Mouse (Mus musculus) bone marrow, adult 2 months (tissue): ENCODE measurements at regions not wholly inside any gene's neighbourhood (a gene's known extent, or its start where the extent isn't known, plus 50 kb on each side); places are given as distances from the start of the nearest gene placed in this dataset.

ENCODE experiments used
- H3K27ac ChIP-seq: fragments of 200-500 bp; 2 replicates; pipeline ENCODE4 v1.5.1; 2012; ENCODE audit warnings: low read depth, mild to moderate bottlenecking, control low read depth, inconsistent platforms, low read length; ENCODE audit not compliant: control insufficient read depth, poor library complexity, insufficient read depth
- H3K4me1 ChIP-seq: fragments of 200-500 bp; 2 replicates; pipeline ENCODE4 v1.6.1; 2011; ENCODE audit warnings: low read length; ENCODE audit not compliant: control insufficient read depth, insufficient read depth
- H3K4me3 ChIP-seq: fragments of 200-500 bp; replicated peaks from 2 replicates; pipeline ENCODE3; 2011; ENCODE audit warnings: mild to moderate bottlenecking, low read depth, low read length, control low read depth; ENCODE audit not compliant: control insufficient read depth
- CTCF ChIP-seq: fragments of 200-500 bp; IDR thresholded peaks from 2 replicates; pipeline ENCODE4 v1.5.1; 2011; ENCODE audit warnings: low read length, control low read depth; ENCODE audit not compliant: control insufficient read depth, insufficient read depth
- POLR2A ChIP-seq: fragments of 200-500 bp; IDR thresholded peaks from 2 replicates; pipeline ENCODE4 v1.6.1; 2011; ENCODE audit warnings: low read depth, mild to moderate bottlenecking, control low read depth, low read length, borderline replicate concordance; ENCODE audit not compliant: control insufficient read depth
- WGBS: fragments of 180-500 bp; shearing (Covaris S2); methylation state at CpG from one replicate; pipeline ENCODE4 v1.1.7; 2018; 5-methylcytosine and 5-hydroxymethylcytosine counted together

DNA sequence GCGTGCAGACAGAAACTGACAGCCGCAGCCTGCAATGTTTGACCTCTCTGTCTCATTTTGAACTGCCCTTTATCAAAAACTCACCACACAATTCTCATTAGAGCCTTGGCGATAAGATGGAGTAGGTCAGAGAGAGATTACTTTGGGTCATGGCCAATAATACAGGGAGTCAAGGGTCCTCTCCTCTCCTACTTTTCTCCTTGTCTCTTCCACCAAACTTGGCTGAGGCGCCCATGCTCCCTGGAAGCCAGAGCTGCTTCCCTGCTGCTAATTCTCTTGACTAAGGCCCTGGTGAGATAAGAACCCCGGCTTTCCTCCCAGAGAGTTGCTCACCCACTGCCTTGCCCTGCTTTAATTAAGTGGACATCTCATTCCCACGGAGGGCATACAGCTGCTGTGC lies 355.3 kb upstream of the Smim15 start:
- no peak overlapping the region for H3K27ac ChIP-seq
- no peak for TF ChIP-seq POLR2A
- WGBS: 80% methylated on average over 6 of the region's 6 CpGs
- no peaks in the 10 kb centered on the region for H3K4me1 ChIP-seq
- H3K4me3 ChIP-seq: no peak overlapping the region

GRCm38 (mm10) chr13:107685231-107685630 lies 359.0 kb upstream of the Smim15 start:
- Histone ChIP-seq H3K27ac (no peak overlapping the region), H3K4me3 (no peak overlapping the region), H3K4me1 (no peaks in the 10 kb centered on the region)
- 53% methylated on average over 3 of the region's 3 CpGs for WGBS
- TF ChIP-seq POLR2A (no peak), CTCF (no peak)

- 88% methylated on average over 3 of the region's 3 CpGs for WGBS
- TF ChIP-seq POLR2A (no peak), CTCF (no peak)
- no peak overlapping the region for H3K27ac ChIP-seq
- no peaks in the 10 kb centered on the region for H3K4me1 ChIP-seq
- H3K4me3 ChIP-seq: no peak overlapping the region
These were observed 360.3 kb upstream of the Smim15 start for GRCm38 (mm10) chr13:107683909-107684308.

DNA sequence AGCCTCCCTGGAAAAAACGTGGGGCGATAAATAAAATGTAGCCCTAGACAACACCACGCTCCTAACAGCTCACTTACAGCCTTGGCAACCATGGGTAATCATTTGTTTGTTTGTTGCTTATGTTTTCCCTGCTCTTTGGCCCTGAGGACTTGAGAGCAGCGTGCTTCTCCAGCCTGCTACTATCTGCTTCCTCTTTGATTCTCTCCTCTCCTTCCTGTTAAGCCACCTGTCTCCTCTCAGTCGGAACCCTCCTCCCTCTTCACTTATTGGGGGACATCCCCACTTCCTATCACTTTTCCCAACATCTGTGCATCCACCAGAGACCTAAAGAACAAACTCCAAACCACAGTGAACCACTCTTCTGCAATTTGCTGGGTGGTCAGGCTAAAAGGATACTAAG lies 362.5 kb upstream of the Smim15 start:
- Histone ChIP-seq H3K4me3 (no peak overlapping the region), H3K27ac (no peak overlapping the region), H3K4me1 (no peaks in the 10 kb centered on the region)
- WGBS: 51% methylated on average over 5 of the region's 5 CpGs
- TF ChIP-seq CTCF: no peak
- no peak for TF ChIP-seq POLR2A

GRCm38 (mm10) chr13:107678860-107679259 lies 365.4 kb upstream of the Smim15 start:
- H3K4me3 ChIP-seq: no peak overlapping the region
- TF ChIP-seq CTCF: no peak
- TF ChIP-seq POLR2A: no peak
- H3K4me1 ChIP-seq: no peaks in the 10 kb centered on the region
- no peak overlapping the region for H3K27ac ChIP-seq

- no peaks in the 10 kb centered on the region for H3K4me1 ChIP-seq
- no peak overlapping the region for H3K4me3 ChIP-seq
- H3K27ac ChIP-seq: no peak overlapping the region
- no peak for TF ChIP-seq POLR2A
- no peak for TF ChIP-seq CTCF
- 62% methylated on average over 8 of the region's 8 CpGs for WGBS
These were observed 367.2 kb upstream of the Smim15 start for GRCm38 (mm10) chr13:107677091-107677470.

- Histone ChIP-seq H3K4me3 (no peak overlapping the region), H3K4me1 (no peaks in the 10 kb centered on the region), H3K27ac (no peak overlapping the region)
- TF ChIP-seq CTCF: no peak
- 33% methylated on average over 9 of the region's 9 CpGs for WGBS
These were observed 367.7 kb upstream of the Smim15 start for GRCm38 (mm10) chr13:107676310-107677090.

GRCm38 (mm10) chr13:107672166-107672565 lies 372.1 kb upstream of the Smim15 start:
- no peak overlapping the region for H3K27ac ChIP-seq
- WGBS: 68% methylated on average over 5 of the region's 5 CpGs
- H3K4me1 ChIP-seq: no peaks in the 10 kb centered on the region
- TF ChIP-seq CTCF (no peak), POLR2A (no peak)
- no peak overlapping the region for H3K4me3 ChIP-seq

- 70% methylated on average over 4 of the region's 5 CpGs for WGBS
These were observed 375.7 kb upstream of the Smim15 start for GRCm38 (mm10) chr13:107668509-107668908.

More at GRCm38 (mm10) chr13:107668509-107668908, 375.7 kb upstream of the Smim15 start:
- H3K4me3 ChIP-seq: no peak overlapping the region
- H3K27ac ChIP-seq: no peak overlapping the region
- TF ChIP-seq CTCF (no peak), POLR2A (no peak)
- no peaks in the 10 kb centered on the region for H3K4me1 ChIP-seq
